Mouse (Mus musculus) embryonic facial prominence, embryonic 15.5 days (tissue): Measurements from ENCODE around the gene Ppox. TPM values are rescaled to one million over a fixed set of nuclear protein-coding genes. Genes with fewer than 3 reads are reported as not detected.

ENCODE experiments used
- ATAC-seq: fragments of 200-750 bp; cut with Nextera tagmentation; 2 replicates; pipeline ENCODE4 v1.8.0; 2017; ENCODE audit warnings: low read depth, moderate TSS enrichment; ENCODE audit not compliant: insufficient number of reproducible peaks, low FRiP score, low TSS enrichment
- H3K27ac ChIP-seq: fragments of 300-500 bp; sonication (generic); replicated peaks from 2 replicates; pipeline ENCODE4 v1.5.1; 2015; ENCODE audit warnings: mild to moderate bottlenecking, inconsistent platforms
- H3K27me3 ChIP-seq: fragments of 300-500 bp; sonication (generic); 2 replicates; pipeline ENCODE4 v1.6.1; 2015; ENCODE audit warnings: inconsistent platforms
- H3K36me3 ChIP-seq: fragments of 300-500 bp; sonication (generic); 2 replicates; pipeline ENCODE4 v1.6.1; 2015; ENCODE audit warnings: mild to moderate bottlenecking, inconsistent platforms
- H3K4me1 ChIP-seq: fragments of 300-500 bp; sonication (generic); 2 replicates; pipeline ENCODE4 v1.6.1; 2015; ENCODE audit warnings: inconsistent platforms
- H3K4me2 ChIP-seq: fragments of 300-500 bp; sonication (generic); replicated peaks from 2 replicates; pipeline ENCODE4 v1.6.1; 2015; ENCODE audit warnings: mild to moderate bottlenecking, inconsistent platforms
- H3K4me3 ChIP-seq: fragments of 300-500 bp; sonication (generic); replicated peaks from 2 replicates; pipeline ENCODE4 v1.5.1; 2015; ENCODE audit warnings: mild to moderate bottlenecking, inconsistent platforms
- H3K9ac ChIP-seq: fragments of 300-500 bp; sonication (generic); 2 replicates; pipeline ENCODE4 v1.6.1; 2015; ENCODE audit warnings: inconsistent platforms
- H3K9me3 ChIP-seq: fragments of 300-500 bp; sonication (generic); replicated peaks from 2 replicates; pipeline ENCODE4 v1.6.1; 2016; ENCODE audit warnings: inconsistent platforms
- WGBS: fragments of 180-500 bp; shearing (Covaris S2); methylation state at CpG from one replicate; pipeline ENCODE4 v1.1.7; 2015; 5-methylcytosine and 5-hydroxymethylcytosine counted together
- polyA plus RNA-seq: library from polyadenylated mRNA; unstranded; fragments of >200 nt; fragmentation: Nextera tagmentation; extraction: Ambion mirVana; gene quantifications from 2 replicates; pipeline ENCODE4 v1.2.1, GENCODE M21; 2015

Gene Ppox
- polyA plus RNA-seq, 1 experiment from 2014 or later: 58.2 TPM

DNA sequence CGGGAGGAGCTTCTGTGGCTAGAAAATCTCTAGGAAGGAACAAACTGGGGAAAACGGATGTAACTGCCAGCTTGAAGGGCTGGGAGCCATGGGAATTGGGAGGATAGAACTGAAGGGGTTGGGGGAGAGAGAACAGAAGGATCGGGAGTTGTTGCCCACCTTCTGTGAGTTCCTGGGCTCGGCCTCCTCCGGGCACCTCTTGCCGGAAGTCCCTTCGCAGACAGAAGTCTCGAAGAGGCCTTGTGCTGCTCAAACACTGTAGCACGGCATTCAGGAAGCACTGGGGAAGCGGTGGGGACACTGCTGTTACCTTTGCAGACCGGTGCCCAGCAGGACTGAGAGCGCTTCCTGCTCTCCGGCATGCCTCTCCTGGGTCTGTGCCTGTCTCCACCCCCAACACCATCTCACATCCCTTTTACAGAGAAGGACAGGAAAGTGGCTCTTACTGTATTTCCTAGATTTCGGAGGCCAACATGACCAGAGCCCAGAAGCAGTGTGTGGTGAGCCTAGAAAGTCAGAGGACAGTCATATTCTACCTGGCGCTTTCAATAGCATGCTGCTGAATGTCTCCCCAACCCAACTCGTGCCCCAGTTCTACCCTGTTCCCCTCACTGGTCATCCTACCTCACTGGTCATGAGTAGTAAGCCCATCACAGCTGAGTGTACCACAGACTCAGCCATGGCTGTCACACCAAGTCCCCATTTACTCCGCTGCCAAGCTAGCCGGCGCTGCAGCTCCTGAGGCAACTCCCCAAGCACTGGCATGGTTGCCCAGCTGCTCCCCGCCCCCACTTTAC, 4.3 kb upstream of the Ppox start:
- ATAC-seq: no peak
- no peak overlapping the region for H3K4me2 ChIP-seq
- no peaks in the 10 kb centered on the region for H3K27me3 ChIP-seq
- no peak overlapping the region for H3K4me3 ChIP-seq
- H3K27ac ChIP-seq: no peak overlapping the region
- H3K9me3 ChIP-seq: no peaks in the 10 kb centered on the region
- peaks cover 60% of the 10 kb centered on the region for H3K36me3 ChIP-seq
- WGBS: 85% methylated on average over 20 of the region's 20 CpGs
- H3K4me1 ChIP-seq: peaks cover 38% of the 10 kb centered on the region
- no peak overlapping the region for H3K9ac ChIP-seq

DNA sequence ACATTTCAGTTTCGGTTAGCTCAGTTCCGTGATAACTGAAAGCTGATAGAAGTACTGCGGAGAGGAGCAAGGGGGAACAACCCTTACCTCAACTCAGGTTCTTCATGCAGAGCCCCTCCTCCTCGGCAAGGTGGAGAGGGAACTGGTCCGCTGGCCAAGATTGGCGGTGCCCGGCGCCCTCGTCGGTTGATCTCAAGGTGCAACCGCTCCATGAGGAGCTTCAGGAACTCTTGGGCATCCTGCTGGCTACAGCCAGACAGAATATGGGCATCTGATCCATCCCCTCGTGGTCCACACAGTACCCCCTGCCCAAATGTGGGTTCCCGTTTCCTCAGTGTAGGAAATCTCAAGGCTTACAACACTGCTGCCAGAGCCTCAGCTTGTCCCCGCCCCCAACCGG, 3.5 kb upstream of the Ppox start:
- H3K4me3 ChIP-seq: no peak overlapping the region
- no peaks in the 10 kb centered on the region for H3K9me3 ChIP-seq
- no peak overlapping the region for H3K27ac ChIP-seq
- peaks cover 46% of the 10 kb centered on the region for H3K4me1 ChIP-seq
- no peak for ATAC-seq
- no peak overlapping the region for H3K9ac ChIP-seq
- no peaks in the 10 kb centered on the region for H3K27me3 ChIP-seq
- no peak overlapping the region for H3K4me2 ChIP-seq
- H3K36me3 ChIP-seq: peaks cover 54% of the 10 kb centered on the region
- WGBS: 91% methylated on average over 15 of the region's 15 CpGs

DNA sequence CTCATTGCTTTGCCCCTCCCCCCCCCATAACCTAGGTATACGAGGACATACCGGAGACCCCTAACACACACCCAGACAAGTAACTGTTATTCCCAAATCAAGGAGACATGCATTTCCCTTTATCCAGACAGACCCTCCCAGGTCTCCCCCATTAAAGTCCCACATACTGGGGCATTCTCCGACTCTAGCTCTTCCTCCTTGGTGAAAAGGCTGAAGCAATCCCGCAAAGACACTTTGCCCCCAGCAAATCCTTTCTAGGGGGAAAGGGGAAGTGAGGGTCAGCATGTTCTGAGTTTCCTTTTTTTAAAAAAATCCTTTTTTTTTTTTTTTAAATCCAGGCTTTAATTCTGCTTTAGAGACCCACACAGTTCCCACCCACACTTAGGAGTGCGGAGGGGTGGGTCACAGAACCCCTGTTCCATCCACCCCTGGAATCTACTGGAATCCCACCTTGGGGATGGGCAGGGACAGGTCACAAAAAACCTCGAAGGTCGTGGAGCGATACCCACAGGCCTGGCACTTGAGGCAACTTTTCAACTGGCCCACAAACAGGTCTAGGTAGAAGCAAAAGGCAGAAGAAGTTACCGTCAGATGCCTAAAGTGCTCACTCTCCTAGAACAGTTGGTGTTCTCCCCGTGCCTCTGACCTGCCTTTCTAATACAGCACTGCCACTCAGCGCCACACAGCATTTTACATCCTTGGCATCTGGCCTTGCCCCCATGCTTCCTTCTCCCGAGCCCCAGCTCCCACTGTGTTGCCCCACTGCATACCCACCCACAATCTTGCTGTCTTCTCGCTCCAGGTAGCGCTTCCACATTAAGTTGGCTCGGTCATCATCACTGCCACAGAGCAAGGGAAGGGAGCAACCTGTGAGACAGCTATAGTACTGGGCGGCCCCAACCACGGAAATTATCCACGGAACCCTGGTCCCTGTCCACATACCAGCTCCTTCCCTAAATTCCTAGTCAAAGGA, 2.5 kb upstream of the Ppox start:
- H3K4me1 ChIP-seq: peaks cover 42% of the 10 kb centered on the region
- H3K36me3 ChIP-seq: peaks cover 49% of the 10 kb centered on the region
- no peak overlapping the region for H3K4me2 ChIP-seq
- H3K27me3 ChIP-seq: no peaks in the 10 kb centered on the region
- no peak overlapping the region for H3K9ac ChIP-seq
- no peaks in the 10 kb centered on the region for H3K9me3 ChIP-seq
- H3K4me3 ChIP-seq: no peak overlapping the region
- H3K27ac ChIP-seq: no peak overlapping the region
- WGBS: 91% methylated on average over 18 of the region's 18 CpGs
- no peak for ATAC-seq

DNA sequence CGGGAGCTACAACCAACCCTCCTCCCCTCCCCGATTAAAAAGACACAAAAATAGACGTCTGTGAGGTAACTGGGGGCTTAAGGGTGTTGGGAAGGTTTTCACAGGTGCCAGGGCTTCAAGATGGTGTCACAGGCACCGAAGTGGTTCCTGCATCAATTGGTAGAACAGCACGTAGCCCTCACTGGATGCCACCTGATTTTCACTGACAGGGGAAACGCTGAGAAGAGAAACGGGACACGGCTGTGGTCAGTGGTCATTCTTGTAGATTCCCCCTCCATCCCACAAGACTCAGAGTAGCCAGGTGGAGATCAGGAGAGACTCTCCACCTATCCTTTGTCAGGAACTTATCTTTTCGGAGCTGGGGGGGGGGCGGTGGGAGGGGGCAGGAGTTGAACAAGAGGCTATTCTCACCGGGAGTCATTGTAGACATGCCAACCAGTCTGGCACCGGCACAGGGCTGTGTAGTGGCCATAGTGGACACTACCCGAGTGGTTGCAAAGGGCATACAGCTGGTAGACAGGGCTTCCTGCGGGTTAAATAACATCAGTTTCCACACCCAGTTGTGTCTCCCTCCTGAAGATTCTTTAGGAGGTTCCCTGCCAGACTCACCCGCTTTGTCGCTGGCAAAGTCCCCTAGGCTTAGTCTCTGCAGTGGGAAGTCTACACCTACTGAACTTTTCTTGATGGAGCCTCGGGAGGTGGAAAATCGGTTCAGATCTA, 1.3 kb upstream of the Ppox start:
- no peak for ATAC-seq
- peaks cover 37% of the 10 kb centered on the region for H3K4me1 ChIP-seq
- no peak overlapping the region for H3K9ac ChIP-seq
- no peaks in the 10 kb centered on the region for H3K27me3 ChIP-seq
- H3K4me2 ChIP-seq: peak overlapping the region; percentile 84
- 75% methylated on average over 18 of the region's 18 CpGs for WGBS
- H3K9me3 ChIP-seq: no peaks in the 10 kb centered on the region
- peaks cover 57% of the 10 kb centered on the region for H3K36me3 ChIP-seq
- peak overlapping the region; percentile 72; the same call in 1 of the 2 replicates for H3K4me3 ChIP-seq
- peak overlapping the region; percentile 93 for H3K27ac ChIP-seq

DNA sequence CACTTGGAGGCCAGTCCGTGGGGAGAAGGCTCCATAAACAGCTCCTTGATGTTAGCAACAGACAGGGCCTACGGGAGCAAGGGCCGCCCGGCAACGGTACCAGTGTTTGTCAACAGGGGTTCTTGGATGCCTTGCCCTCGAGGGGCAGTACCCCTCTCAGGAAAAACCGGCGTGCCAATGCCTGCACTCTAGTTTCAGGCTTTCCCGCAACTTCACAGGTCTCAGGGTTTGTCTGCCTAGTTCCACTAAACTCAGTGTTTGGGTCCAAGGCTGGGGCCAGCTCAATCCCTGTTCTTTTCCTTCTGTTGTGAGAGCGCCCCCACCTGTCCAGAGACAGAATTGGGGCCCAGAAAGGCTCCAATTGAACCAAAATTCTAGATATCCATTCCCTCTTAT, 540 bp upstream of the Ppox start:
- Histone ChIP-seq H3K27me3 (no peaks in the 10 kb centered on the region), H3K9ac (peak overlapping the region; percentile 39), H3K36me3 (peaks cover 63% of the 10 kb centered on the region), H3K4me2 (peak overlapping the region; percentile 84), H3K9me3 (no peaks in the 10 kb centered on the region), H3K4me1 (peaks cover 30% of the 10 kb centered on the region), H3K4me3 (peak overlapping the region; percentile 72), H3K27ac (peak overlapping the region; percentile 93)
- WGBS: under 1% methylated on average over 10 of the region's 10 CpGs
- ATAC-seq: peak; percentile 40

DNA sequence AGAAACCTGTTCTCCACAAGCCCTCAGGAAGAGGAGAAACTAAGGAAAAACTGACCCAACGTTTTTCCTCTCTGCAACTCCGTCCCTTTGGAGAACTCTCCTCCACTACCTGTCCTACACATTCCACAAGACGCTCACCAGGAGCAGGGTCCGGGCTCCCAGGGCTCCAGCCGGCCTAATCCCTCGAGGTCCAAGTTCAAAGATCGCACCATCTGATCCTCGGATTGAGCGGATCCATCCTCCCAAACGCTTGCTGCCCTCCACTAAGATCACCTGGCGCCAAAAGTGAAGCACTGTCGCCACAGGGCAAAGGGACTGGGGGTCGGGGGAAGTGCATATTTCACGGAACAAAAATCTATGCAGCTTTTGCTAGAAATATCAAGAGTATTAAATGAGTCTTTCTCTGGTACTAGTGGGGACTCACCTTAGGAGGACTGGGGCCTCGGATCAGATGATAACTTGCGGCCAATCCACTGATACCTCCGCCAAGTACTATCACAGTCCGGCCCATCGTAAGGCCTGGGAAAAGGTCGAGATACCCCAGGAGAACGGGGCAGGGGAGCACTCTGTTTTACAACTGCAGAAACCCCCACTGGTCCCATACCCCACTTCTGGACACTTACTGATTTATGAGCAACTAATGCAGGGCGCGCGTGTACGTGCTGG, 603 bp downstream of the Ppox start:
- no peaks in the 10 kb centered on the region for H3K9me3 ChIP-seq
- H3K36me3 ChIP-seq: peaks cover 63% of the 10 kb centered on the region
- WGBS: under 1% methylated on average over 25 of the region's 25 CpGs
- peak overlapping the region; percentile 72 for H3K4me3 ChIP-seq
- H3K4me1 ChIP-seq: peaks cover 18% of the 10 kb centered on the region
- H3K9ac ChIP-seq: peak overlapping the region; percentile 72
- H3K27me3 ChIP-seq: no peaks in the 10 kb centered on the region
- H3K4me2 ChIP-seq: peak overlapping the region; percentile 84
- 0 out of 2 replicates have a peak overlapping the region, but pooled peaks have one; percentile 56 for H3K27ac ChIP-seq
- 0 out of 2 replicates have a peak, but pooled peaks have one; percentile 0 for ATAC-seq

DNA sequence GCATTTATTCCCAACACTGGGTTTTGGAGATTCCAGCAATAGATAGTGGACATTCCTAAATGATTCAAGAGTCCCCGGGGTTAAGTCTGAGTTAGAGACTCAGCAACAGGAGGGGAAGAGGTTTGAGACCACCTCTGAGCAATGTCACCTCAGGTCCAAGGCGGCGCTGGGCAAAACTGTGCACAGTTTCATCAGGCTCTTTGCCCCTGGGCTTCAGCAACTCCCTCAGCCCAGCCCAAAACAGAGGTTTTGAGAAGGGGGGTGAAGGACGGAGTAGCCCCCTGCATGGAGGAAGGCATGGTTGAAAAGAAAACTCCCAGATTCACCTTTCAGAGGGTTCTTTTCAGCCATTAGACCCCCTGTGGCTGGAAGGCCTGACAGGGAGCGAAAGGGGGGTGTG, 1.3 kb downstream of the Ppox start:
- Histone ChIP-seq H3K36me3 (peaks cover 63% of the 10 kb centered on the region), H3K27ac (no peak overlapping the region), H3K4me3 (peak overlapping the region; percentile 72), H3K9ac (peak overlapping the region; percentile 72), H3K27me3 (no peaks in the 10 kb centered on the region), H3K4me1 (peaks cover 17% of the 10 kb centered on the region), H3K4me2 (peak overlapping the region; percentile 84), H3K9me3 (no peaks in the 10 kb centered on the region)
- no peak for ATAC-seq
- whole genome bisulfite sequencing: 68% methylated on average over 5 of the region's 5 CpGs

DNA sequence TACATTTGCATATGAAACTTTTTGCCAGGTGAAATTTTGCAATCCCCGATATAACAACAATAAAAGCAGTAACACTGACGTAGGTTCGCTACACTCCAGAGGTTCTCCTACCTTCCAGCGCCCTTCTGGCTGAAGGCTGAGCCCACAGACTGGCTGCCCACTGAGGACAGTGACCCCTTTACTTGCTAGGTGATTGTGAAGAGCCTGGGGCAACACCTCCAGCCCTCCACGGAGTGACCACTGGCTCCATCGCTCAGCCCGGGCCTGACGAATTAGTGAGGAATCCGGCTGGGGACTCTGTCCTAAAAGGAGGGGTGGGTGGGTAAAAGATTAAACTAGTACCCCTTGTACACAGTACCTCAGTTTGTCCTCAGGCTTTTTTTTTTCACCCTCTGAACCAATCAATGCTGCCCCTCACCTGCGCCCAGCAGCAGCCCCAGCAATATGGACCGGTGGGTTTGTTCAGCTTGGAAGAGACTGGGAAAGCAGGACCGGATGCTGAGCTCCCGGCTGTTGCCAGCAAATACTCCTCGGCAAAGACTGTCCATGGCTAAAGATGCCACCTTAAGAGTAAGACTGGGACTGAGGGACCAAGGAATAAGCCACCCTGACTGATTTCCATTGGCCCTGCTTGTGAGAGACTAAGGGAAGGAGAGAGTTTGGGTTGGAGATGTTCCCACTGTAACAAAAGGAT, 1.8 kb downstream of the Ppox start:
- Histone ChIP-seq H3K4me1 (peaks cover 17% of the 10 kb centered on the region), H3K9ac (no peak overlapping the region), H3K27me3 (no peaks in the 10 kb centered on the region), H3K4me3 (no peak overlapping the region), H3K9me3 (no peaks in the 10 kb centered on the region), H3K27ac (no peak overlapping the region), H3K4me2 (no peak overlapping the region), H3K36me3 (peaks cover 65% of the 10 kb centered on the region)
- no peak for ATAC-seq
- WGBS: 82% methylated on average over 14 of the region's 14 CpGs

DNA sequence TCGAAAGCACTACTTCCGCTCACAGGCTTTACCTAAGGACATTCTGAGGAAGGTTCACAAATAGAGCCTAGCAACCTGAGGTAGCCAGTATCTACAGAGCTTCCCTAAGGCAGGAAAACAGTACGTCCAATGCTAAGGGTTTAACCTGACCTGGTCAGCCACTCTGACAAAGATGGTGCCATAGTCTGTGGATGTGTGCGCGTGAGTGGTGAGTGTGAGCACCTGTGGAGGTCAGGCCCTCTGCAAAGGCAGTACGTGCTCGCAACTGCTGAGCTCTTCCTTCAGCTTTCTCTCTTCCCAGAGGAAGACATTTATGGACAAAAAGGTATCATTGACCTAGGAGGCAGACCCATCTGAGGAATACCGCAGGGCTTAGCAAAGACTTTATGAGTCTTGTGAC, 2.5 kb downstream of the Ppox start:
- Histone ChIP-seq H3K27ac (no peak overlapping the region), H3K4me3 (no peak overlapping the region), H3K9me3 (no peaks in the 10 kb centered on the region), H3K4me1 (peaks cover 17% of the 10 kb centered on the region), H3K27me3 (no peaks in the 10 kb centered on the region), H3K4me2 (no peak overlapping the region), H3K9ac (no peak overlapping the region), H3K36me3 (peaks cover 65% of the 10 kb centered on the region)
- WGBS: 90% methylated on average over 8 of the region's 8 CpGs
- no peak for ATAC-seq

DNA sequence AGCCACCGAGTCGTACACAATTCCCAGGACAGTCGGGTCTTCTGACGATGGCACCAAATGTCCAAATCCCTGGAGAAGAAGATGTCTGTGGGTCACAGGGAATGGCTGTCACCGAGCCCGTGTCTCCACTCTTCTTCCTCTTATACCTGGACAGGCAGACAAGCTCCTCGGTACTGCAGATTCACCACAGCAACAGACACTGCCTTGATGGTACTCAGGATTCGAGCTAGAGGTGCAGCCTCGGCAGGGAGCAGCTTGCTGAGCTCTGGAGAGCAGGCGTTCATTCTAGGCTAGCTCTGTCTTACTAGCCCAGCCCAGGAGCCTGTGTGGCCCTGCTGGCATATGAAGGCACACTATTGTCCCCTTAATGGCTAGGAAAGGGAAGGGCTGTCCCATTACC, 3.2 kb downstream of the Ppox start:
- no peak overlapping the region for H3K9ac ChIP-seq
- H3K36me3 ChIP-seq: peaks cover 66% of the 10 kb centered on the region
- H3K27me3 ChIP-seq: no peaks in the 10 kb centered on the region
- 85% methylated on average over 10 of the region's 10 CpGs for WGBS
- H3K4me3 ChIP-seq: no peak overlapping the region
- H3K27ac ChIP-seq: no peak overlapping the region
- H3K9me3 ChIP-seq: no peaks in the 10 kb centered on the region
- H3K4me2 ChIP-seq: no peak overlapping the region
- H3K4me1 ChIP-seq: peaks cover 17% of the 10 kb centered on the region
- ATAC-seq: no peak
